Mouse (Mus musculus) small intestine, adult 2 months (tissue): ENCODE measurements around the gene Pik3c2a. TPM values are rescaled to one million over a fixed set of nuclear protein-coding genes. Genes with fewer than 3 reads are reported as not detected.

Source experiments
- H3K27ac ChIP-seq: fragments of 200-500 bp; 2 replicates; pipeline ENCODE4 v1.5.1; 2012; ENCODE audit warnings: low read depth, low read length, control low read depth, inconsistent platforms; ENCODE audit not compliant: insufficient read depth
- H3K27me3 ChIP-seq: fragments of 200-500 bp; 2 replicates; pipeline ENCODE4 v1.6.1; 2012; ENCODE audit warnings: mild to moderate bottlenecking, moderate library complexity, low read length, inconsistent platforms; ENCODE audit not compliant: control insufficient read depth, insufficient read depth
- H3K36me3 ChIP-seq: fragments of 200-500 bp; 2 replicates; pipeline ENCODE4 v1.6.1; 2012; ENCODE audit warnings: mild to moderate bottlenecking, low read length, control low read depth, inconsistent platforms; ENCODE audit not compliant: control insufficient read depth, insufficient read depth
- H3K4me1 ChIP-seq: fragments of 200-500 bp; 2 replicates; pipeline ENCODE4 v1.6.1; 2012; ENCODE audit warnings: low read length, inconsistent platforms, mixed read lengths; ENCODE audit not compliant: control insufficient read depth, insufficient read depth, insufficient read length
- H3K4me3 ChIP-seq: fragments of 200-500 bp; 2 replicates; pipeline ENCODE4 v1.5.1; 2012; ENCODE audit warnings: low read depth, mild to moderate bottlenecking, control low read depth, inconsistent platforms, low read length, moderate library complexity
- CTCF ChIP-seq: fragments of 200-500 bp; IDR thresholded peaks from 2 replicates; pipeline ENCODE4 v1.5.1; 2012; ENCODE audit warnings: low read depth, mild to moderate bottlenecking, control low read depth, inconsistent platforms, low read length, moderate library complexity, mixed read lengths; ENCODE audit not compliant: insufficient replicate concordance, insufficient read length; ENCODE audit errors: extremely low read depth
- POLR2A ChIP-seq: fragments of 200-500 bp; IDR thresholded peaks from 2 replicates; pipeline ENCODE4 v1.6.1; 2012; ENCODE audit warnings: low read depth, mild to moderate bottlenecking, control low read depth, inconsistent platforms, low read length, moderate library complexity
- WGBS: fragments of 180-500 bp; shearing (Covaris S2); methylation state at CpG from one replicate; pipeline ENCODE4 v1.1.7; 2018; 5-methylcytosine and 5-hydroxymethylcytosine counted together
- polyA plus RNA-seq: library from polyadenylated mRNA; depleted of rRNA; stranded (reverse); fragments of >200 nt; gene quantifications from 2 replicates; pipeline ENCODE4 v1.2.3, GENCODE M21; 2012

The Pik3c2a gene
- polyA plus RNA-seq, 1 experiment, result 1.6 TPM

DNA sequence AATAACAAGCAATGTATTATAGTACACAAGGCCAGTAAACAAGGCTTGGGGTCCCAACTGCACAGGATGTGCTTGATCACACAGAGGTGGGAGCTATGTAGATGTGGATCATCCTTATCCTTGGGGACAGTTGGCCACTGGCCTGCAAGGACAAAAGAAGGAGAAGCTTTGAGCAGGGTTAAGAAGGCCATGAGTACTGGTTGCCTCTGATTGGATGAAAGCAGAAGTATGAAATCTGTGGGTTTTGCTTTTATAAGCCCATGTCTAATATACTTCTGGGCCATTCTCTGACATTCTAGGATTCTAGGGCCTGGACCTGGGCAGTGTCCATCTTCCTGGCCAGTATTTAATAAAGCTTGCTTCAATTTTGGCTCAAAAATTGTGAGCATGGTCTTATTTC is 32.6 kb upstream of the Pik3c2a start:
- TF ChIP-seq POLR2A, result no peak
- TF ChIP-seq CTCF, result no peak

DNA sequence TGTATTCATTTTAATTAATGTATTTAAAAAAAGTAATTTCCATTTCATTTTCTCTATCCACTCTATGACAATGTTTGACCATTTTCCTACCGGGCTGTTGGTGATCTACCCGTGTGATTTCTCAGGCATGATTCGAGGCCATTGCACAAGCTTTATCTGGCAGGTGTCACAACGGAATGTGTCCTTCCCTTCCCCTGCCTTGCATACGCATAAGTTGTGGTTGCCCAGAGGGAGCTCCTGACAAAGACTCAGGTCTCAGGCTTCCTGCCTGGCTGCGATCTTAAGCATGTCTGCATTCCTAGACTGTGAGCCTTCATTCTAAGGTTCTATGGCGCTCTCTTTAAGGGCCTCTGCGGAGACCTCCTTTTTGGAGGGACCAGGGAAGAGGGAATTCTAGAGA is 18.9 kb upstream of the Pik3c2a start:
- TF ChIP-seq POLR2A (no peak), CTCF (no peak)
- Histone ChIP-seq H3K36me3 (no peaks in the 10 kb centered on the region), H3K4me3 (no peak overlapping the region), H3K4me1 (peaks cover 8% of the 10 kb centered on the region), H3K27ac (no peak overlapping the region), H3K27me3 (no peaks in the 10 kb centered on the region)
- 37% methylated on average over 8 of the region's 8 CpGs for WGBS

More for the DNA sequence above, 32.6 kb upstream of the Pik3c2a start:
- Histone ChIP-seq H3K4me1 (no peaks in the 10 kb centered on the region), H3K36me3 (no peaks in the 10 kb centered on the region), H3K27me3 (no peaks in the 10 kb centered on the region), H3K27ac (0 out of 2 replicates have a peak overlapping the region, but pooled peaks have one; percentile 25), H3K4me3 (no peak overlapping the region)

DNA sequence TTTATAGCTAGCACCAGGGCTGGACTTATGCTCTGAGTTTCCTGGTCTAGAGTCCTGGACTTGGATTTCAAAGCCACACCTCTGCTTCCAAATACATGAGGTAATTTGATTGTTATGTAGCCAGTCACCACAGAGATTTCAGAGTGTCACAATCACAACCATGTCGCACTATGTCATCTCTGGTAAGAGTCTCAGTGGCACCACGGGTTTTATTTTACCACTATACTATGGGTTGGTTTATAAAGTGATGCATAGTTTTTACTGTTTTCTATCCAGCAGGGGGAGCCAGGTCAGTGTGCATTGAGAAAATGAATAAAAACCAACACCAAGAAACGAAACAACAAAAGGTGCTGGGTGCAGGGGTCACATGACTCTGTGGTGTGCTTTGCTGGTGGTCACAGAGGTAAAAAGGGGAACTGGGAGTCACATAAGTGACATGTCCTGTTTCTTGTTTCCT is 15.8 kb upstream of the Pik3c2a start:
- H3K36me3 ChIP-seq, result no peaks in the 10 kb centered on the region
- peaks cover 11% of the 10 kb centered on the region for H3K4me1 ChIP-seq
- 3% methylated on average over 3 of the region's 3 CpGs for WGBS
- no peaks in the 10 kb centered on the region for H3K27me3 ChIP-seq
- no peak overlapping the region for H3K4me3 ChIP-seq
- H3K27ac ChIP-seq, result peak overlapping the region; percentile 85
- TF ChIP-seq POLR2A (no peak), CTCF (no peak)

DNA sequence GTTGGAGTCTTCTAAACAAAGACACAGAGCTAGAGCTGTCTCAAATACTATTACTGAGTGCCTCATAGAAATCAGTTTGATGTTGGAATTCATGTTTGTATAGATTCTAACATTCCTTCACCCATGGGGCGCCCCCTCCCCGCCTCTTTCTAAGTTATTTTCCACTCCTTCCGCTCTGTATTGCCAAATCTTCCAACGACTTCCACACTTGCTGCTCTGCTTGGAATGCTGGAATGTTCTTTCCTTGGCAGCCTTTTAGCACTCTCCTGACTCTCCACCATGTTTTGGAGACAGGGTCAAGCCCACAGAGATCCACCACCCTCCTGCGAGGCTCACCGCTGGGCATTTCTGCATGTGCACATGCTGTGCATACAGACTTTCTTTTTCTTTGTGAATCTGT is 14.1 kb upstream of the Pik3c2a start:
- Histone ChIP-seq H3K4me3 (no peak overlapping the region), H3K27ac (peak overlapping the region; percentile 65), H3K27me3 (no peaks in the 10 kb centered on the region), H3K36me3 (no peaks in the 10 kb centered on the region), H3K4me1 (peaks cover 11% of the 10 kb centered on the region)
- TF ChIP-seq POLR2A, result no peak
- no peak for TF ChIP-seq CTCF
- WGBS, result 62% methylated on average over 6 of the region's 6 CpGs

DNA sequence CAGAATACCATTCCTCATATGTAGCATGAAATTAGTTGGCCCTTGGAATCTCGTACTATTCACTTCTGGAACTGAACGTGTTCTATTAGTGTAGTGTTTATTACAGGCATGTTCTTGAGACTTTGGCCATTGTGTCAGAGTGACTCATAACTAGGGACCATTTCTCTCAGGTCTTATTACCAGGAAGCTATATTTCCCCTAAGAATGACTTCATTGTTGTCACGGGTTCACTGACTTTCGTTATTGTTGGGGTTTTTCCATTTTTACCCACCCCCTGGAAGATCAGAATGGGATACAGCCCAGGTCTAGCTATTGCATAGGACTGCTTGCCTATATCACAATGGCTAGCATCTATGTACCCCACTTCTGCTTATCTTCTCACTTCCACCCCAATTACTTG is 13.7 kb upstream of the Pik3c2a start:
- TF ChIP-seq CTCF, result no peak
- no peak for TF ChIP-seq POLR2A
- peaks cover 11% of the 10 kb centered on the region for H3K4me1 ChIP-seq
- H3K27me3 ChIP-seq, result no peaks in the 10 kb centered on the region
- peak overlapping the region; percentile 88 for H3K27ac ChIP-seq
- 14% methylated on average over 4 of the region's 4 CpGs for WGBS
- H3K36me3 ChIP-seq, result no peaks in the 10 kb centered on the region
- no peak overlapping the region for H3K4me3 ChIP-seq

DNA sequence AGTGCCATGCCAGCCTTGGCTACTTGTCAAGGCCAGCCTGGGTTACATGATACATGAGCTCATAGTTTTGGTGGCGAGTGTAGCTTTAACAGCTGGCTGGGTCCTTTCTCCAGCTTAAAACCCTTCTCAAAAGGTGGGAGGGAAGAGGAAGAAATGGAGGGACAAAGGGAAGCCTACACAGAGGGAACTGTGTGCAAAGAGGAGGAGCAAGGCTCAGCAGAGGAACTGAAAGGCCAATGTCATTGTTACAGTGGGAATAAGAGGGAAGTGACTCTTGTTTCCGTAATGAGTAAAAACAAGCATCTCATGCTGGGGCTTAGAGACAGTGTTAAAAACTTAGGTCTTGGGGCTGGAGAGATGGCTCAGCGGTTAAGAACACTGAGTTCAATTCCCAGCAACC is 3.4 kb upstream of the Pik3c2a start:
- Histone ChIP-seq H3K27me3 (no peaks in the 10 kb centered on the region), H3K4me1 (peaks cover 8% of the 10 kb centered on the region; the same call in 1 of the 2 replicates), H3K36me3 (no peaks in the 10 kb centered on the region), H3K4me3 (no peak overlapping the region), H3K27ac (no peak overlapping the region)
- 84% methylated on average over 3 of the region's 3 CpGs for WGBS
- TF ChIP-seq POLR2A (no peak), CTCF (no peak)

DNA sequence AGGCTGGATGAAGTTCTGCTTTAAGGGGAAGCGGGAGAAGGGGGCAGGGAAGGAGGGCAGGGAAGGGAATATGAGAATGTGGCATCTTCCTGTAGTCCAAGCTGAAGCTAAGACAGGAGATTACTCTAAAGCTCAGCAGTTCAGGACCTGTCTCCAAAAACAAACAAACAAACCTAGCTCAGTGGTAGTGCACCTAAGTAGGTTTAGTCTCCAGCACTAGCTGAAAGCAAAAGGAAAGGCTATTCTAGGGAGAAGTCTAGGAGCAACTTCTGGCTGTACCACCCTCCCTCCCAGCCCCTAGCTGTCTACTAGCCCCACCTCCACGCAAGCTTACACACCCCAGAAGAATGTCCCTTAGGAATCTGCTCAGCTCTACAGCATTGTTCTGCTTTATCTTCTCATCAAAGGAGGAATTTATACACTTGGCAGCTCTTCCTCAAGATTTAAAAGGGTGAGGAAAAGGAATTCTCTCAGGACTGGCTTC is 1.1 kb upstream of the Pik3c2a start:
- no peak for TF ChIP-seq POLR2A
- no peak for TF ChIP-seq CTCF
- Histone ChIP-seq H3K4me1 (peaks cover 8% of the 10 kb centered on the region; the same call in 1 of the 2 replicates), H3K4me3 (peak overlapping the region; percentile 98)

More for the DNA sequence above, 1.1 kb upstream of the Pik3c2a start:
- 0 out of 2 replicates have a peak, but pooled peaks cover 3% of the 10 kb centered on the region for H3K36me3 ChIP-seq
- H3K27me3 ChIP-seq, result no peaks in the 10 kb centered on the region
- WGBS, result 5% methylated on average over 2 of the region's 2 CpGs
- H3K27ac ChIP-seq, result peak overlapping the region; percentile 66
